Mouse (Mus musculus) ES-E14 (cell line): Measurements from ENCODE around the gene Nipsnap1.

ENCODE experiments used
- HCFC1 ChIP-seq: IDR thresholded peaks from 2 replicates; pipeline ENCODE4 v1.6.1; 2012; ENCODE audit warnings: low read length, inconsistent platforms, borderline replicate concordance; ENCODE audit not compliant: insufficient read depth
- MAFK ChIP-seq: IDR thresholded peaks from 2 replicates; pipeline ENCODE4 v1.6.1; 2014; ENCODE audit warnings: mild to moderate bottlenecking, low read depth, low read length, inconsistent platforms; ENCODE audit not compliant: insufficient read depth
- ZC3H11A ChIP-seq: IDR thresholded peaks from 2 replicates; pipeline ENCODE4 v1.6.1; 2012; ENCODE audit warnings: low read depth, mild to moderate bottlenecking, inconsistent platforms, low read length, borderline replicate concordance
- ZNF384 ChIP-seq: IDR thresholded peaks from 2 replicates; pipeline ENCODE4 v1.6.1; 2012; ENCODE audit warnings: low read depth, low read length, inconsistent platforms

- no peak for TF ChIP-seq HCFC1
- TF ChIP-seq ZNF384: no peak
- no peak for TF ChIP-seq ZC3H11A
- TF ChIP-seq MAFK: no peak
Observed at GRCm38 (mm10) chr11:4936243-4936642, 62.5 kb downstream of the Nipsnap1 start.
